Mouse (Mus musculus): ENCODE measurements around the gene Cops7b. TPM values are rescaled to one million over a fixed set of nuclear protein-coding genes. Genes with fewer than 3 reads are reported as not detected.

Gene Cops7b
- 29.1 TPM for polyA plus RNA-seq (2017; shearing (Covaris generic))

DNA sequence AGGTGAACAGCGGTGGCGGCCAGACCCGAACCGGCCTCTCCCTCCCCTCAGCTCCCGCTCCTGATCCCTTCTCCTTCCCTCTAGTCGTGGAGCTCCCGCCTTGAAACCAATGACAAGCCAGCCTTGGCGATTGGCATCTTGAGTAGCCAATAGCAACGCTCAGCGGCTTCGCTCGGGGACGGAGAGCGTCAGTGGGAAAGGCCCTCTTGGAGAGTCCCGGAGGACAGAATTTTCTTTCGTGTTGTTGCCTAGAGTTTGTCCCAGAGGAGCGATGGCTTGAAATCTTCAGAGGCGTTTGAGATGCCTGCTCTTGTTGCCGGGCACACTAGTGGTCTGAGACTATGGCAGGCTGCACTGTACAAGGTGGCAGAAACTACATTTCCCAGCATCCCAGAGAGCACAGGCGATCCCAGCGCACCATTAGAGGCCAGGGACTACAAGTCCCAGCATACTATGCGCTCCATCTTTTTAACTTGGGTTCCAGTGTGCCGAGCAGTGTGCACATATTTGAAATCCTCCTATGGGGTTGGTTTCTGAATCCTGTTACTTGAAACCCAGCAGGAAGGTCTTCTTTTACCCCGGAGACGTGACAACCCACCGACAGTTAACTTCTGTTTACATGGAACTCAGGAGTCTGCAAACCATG lies at the start of gene Cops7b, which contains the start of gene Pde6d:
Gene Cops7b, plus strand, starts transcription at position 454 of the 646 bp plus-strand sequence.
Gene Pde6d, minus strand, starts transcription at position 179 of the 646 bp plus-strand sequence.

Other genes with a start within 250 kb of the Cops7b start
- gene Ncl, start 223.5 kb upstream of the Cops7b start, polyA plus RNA-seq (2017; shearing (Covaris generic)): 401 TPM
- gene Nmur1, start 156.7 kb upstream of the Cops7b start, polyA plus RNA-seq (2017; shearing (Covaris generic)): 0.50 TPM
- gene Tex44, start 156.6 kb upstream of the Cops7b start, polyA plus RNA-seq (2017; shearing (Covaris generic)): not detected
- 1,658 TPM for gene Ptma, start 56.2 kb upstream of the Cops7b start, polyA plus RNA-seq (2017; shearing (Covaris generic))
- 49.1 TPM for gene Pde6d, start 275 bp upstream of the Cops7b start, polyA plus RNA-seq (2017; shearing (Covaris generic))
- not detected for gene Nppc, start 87.7 kb downstream of the Cops7b start, polyA plus RNA-seq (2017; shearing (Covaris generic))
- gene Dis3l2, start 120.9 kb downstream of the Cops7b start, polyA plus RNA-seq (2017; shearing (Covaris generic)): 39.1 TPM